Mouse (Mus musculus) C3H10T1/2 (cell line): Measurements from ENCODE around the gene Rabl6. TPM values are rescaled to one million over a fixed set of nuclear protein-coding genes. Genes with fewer than 3 reads are reported as not detected.

Experiments used
- polyA plus RNA-seq, 2 experiments: library from polyadenylated mRNA; unstranded; fragments of >200 nt; fragmentation: generic; extraction: Trizol; gene quantifications; one replicate each; pipeline ENCODE4 v1.2.1; 2012; ENCODE audit warnings: missing spikeins in 2 of 2

The Rabl6 gene
- 10 to 100 TPM; 38.7 to 57.3 TPM for polyA plus RNA-seq

GRCm38 (mm10) chr2:25607761-25608622, at the start of gene Rabl6:
Gene Rabl6, minus strand, starts transcription at chr2:25608521.

DNA sequence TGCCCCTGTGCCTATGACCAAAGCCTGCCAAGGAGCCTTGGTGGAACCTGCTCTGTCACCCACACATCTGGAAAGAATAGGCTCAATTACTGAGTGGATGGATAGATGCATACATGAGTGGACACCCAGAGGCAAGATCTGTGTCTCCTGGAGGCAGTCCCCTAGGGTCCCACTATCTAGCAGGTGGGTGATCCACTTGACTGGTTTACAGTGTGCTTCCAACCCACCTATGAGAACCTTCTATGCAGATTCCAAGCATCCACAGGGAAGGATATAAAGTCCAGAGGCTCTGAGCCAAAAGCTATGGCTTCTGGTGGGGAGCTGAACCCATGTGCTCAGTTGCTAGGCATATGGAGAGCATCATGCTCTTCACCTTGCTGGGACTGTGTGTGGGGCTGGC, 49.3 kb upstream of the Rabl6 start, which contains the start of gene Lcn5:
Gene Lcn5 (plus strand): TSS at position 301 of the 400 bp plus-strand sequence.

GRCm38 (mm10) chr2:25652902-25653301, 44.6 kb upstream of the Rabl6 start, which contains the start of gene Lcn8:
Gene Lcn8, plus strand, starts transcription at chr2:25653120.

DNA sequence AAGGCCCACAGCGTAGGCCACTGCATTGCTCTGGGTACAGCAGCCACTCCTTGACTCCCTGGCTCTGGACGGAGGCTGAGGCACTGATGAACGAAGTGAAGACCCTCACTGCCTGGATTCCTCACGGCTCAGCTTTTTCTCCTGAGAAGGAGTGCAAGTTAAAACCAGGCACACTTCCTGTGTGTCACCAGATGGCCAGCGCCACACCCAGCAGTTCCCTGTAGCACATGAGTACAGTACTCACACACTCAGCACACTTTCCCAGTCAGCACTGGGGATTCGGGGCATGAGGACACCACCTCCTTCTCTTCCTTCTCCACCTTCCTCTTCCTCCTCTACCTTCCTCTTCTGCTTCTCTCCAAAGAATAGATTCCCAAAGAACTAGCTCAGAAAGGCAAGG, 19.5 kb upstream of the Rabl6 start, which contains the start of gene Fcna:
Gene Fcna (minus strand): TSS at position 220 of the 400 bp plus-strand sequence.

DNA sequence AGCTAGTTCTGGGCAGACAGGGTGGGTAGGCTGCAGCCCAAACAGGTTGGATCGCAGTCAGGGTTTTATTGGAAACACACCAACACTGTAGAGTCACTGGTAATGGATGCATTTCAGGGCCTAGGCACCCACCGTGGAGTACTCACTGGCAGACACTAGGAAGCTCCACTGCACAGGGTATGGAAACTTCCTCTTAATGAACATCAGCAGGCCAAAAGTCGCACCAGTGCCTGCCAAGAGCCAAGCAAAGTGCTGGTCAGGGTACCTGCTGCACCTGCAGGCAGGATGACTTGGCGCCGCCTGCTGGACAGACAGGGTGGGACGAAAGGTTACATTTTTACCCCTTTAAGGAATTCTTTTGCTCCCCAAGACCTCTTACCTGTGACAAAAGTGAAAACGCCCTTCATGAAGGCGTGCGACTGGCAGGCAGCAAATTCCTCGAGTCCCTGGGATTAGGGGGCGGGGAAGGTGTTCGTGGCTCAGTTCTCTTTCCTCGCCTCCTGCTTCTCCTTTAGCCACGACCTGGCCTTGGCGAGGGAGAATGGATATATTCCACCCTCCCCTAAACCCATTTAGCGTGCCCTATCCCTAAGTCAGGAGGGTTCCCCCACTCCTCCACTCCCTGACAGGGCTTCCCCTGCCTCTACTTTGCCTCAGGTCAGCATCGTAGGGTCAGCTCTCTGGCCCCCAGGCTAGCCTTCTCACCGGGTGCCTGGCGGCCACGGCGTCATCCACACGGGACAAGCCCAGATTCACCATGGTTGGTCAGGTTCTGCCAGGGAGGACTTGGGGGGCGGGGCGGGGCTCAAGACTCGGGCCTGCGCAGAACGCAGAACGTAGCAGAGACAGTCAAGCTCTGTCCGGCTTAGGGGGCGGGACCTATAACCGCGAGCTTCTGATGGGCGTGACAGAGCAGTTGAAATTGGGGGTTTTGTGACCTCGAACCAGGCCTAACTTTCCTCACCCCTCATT, 13.2 kb upstream of the Rabl6 start, which contains the start of gene Tmem141:
Gene Tmem141 (minus strand): TSS at position 777 of the 972 bp plus-strand sequence.

DNA sequence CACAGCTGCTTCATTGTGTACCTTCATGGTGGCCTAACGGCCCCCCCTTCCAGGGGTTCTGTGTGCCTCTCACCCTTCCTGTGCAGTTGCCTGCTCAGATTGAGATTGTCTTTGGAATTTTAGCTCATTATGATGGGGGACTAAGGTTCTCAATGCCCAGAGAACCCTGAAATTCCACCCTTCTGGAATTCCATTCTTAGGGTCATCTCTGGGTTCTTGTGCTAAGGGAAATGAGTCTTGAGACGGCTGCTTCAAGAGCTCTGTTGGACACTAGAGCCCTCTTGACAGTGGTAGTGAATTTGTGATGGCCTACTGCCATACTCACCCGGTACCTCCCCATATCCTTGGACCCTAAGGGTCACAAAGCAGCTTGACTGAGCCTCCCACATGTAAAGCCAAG, 9.3 kb upstream of the Rabl6 start, which contains the start of gene Ccdc183:
Gene Ccdc183 (minus strand): TSS at position 101 of the 400 bp plus-strand sequence.

GRCm38 (mm10) chr2:25581294-25581864, 26.9 kb downstream of the Rabl6 start, which contains the start of gene Ajm1:
Gene Ajm1, minus strand, starts transcription at chr2:25581757.

GRCm38 (mm10) chr2:25574579-25575431, 33.5 kb downstream of the Rabl6 start, which contains the start of the genes Mamdc4 and Phpt1:
Gene Mamdc4, minus strand, starts transcription at chr2:25574845.
Gene Phpt1, minus strand, starts transcription at chr2:25575224.

DNA sequence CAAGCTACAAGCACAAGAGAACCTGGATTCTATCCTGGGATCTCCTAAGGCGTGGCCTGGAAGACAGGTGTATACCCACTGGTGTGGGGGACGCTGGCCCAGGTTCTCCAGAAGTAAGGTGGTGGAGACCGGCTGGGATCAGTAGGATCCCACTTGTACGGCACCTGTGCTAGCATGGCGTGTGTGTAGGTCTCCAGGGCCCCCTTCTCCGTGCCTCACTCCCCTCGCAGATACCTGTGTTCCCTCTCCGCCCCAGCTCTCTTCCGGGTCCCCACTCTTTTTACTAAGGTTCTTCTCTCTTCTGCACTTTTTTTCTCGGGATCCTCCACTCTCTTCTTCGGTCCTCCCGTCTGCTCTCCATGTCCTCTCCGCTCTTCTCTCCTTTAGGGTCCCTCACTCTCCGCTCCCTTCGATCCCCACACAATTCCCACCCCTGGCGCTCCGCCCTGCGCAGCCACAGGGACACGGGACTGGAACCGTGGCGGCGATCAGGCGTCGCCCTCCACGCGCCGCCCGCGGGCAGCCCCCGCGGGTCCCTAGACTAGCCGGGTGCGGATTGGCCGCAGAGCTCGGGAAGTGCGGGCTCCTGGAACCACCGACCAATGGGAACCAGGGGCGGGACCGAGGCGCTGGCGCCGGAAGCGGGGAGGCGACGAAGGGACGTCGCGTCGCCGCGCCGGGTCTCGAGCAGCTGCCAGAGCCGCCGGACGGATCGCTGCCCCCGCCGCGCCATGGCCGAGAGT, 50.9 kb downstream of the Rabl6 start, which contains the start of gene Edf1:
Gene Edf1 (plus strand): TSS at position 627 of the 743 bp plus-strand sequence.

GRCm38 (mm10) chr2:25546811-25547491, 61.4 kb downstream of the Rabl6 start, which contains the start of gene Traf2:
Gene Traf2, minus strand, starts transcription at chr2:25546940.

Other genes with a start within 250 kb of the Rabl6 start
- 100 to 1,000 TPM; 149 to 433 TPM for gene Uap1l1, start 242.8 kb downstream of the Rabl6 start, polyA plus RNA-seq
- gene Sapcd2, start 236.2 kb downstream of the Rabl6 start, polyA plus RNA-seq, result 10 to 100 TPM; 18.0 to 25.7 TPM
- under 1 TPM in 1 of 2 experiments, not detected in 1; 0.12 TPM for gene Entpd2, start 212.6 kb downstream of the Rabl6 start, polyA plus RNA-seq
- 100 to 1,000 TPM; 183 to 212 TPM for gene Npdc1, start 209.2 kb downstream of the Rabl6 start, polyA plus RNA-seq
- under 1 TPM; 0.13 to 0.42 TPM for gene Fut7, start 185.3 kb downstream of the Rabl6 start, polyA plus RNA-seq
- 10 to 100 TPM in 1 of 2 experiments, 1 to 10 TPM in 1; 4.8 to 13.4 TPM for gene Abca2, start 179.8 kb downstream of the Rabl6 start, polyA plus RNA-seq
- under 1 TPM; 0.15 to 0.94 TPM for gene Clic3, start 151.7 kb downstream of the Rabl6 start, polyA plus RNA-seq
- 10 to 100 TPM; 25.6 to 61.9 TPM for gene Paxx, start 147.4 kb downstream of the Rabl6 start, polyA plus RNA-seq
- under 1 TPM; 0.07 to 0.30 TPM for gene Ptgds, start 138.5 kb downstream of the Rabl6 start, polyA plus RNA-seq
- not detected for gene Lcn12, start 114.6 kb downstream of the Rabl6 start, polyA plus RNA-seq
- gene Fbxw5, start 107.8 kb downstream of the Rabl6 start, polyA plus RNA-seq, result 10 to 100 TPM; 24.9 to 52.5 TPM
- gene C8g, start 106.8 kb downstream of the Rabl6 start, polyA plus RNA-seq, result 1 to 10 TPM in 1 of 2 experiments, under 1 TPM in 1; 0.85 to 9.2 TPM
- 10 to 100 TPM; 29.4 to 32.2 TPM for gene Traf2, start 61.6 kb downstream of the Rabl6 start, polyA plus RNA-seq
- gene Edf1, start 50.7 kb downstream of the Rabl6 start, polyA plus RNA-seq, result 100 to 1,000 TPM; 602 to 888 TPM
- gene Mamdc4, start 33.7 kb downstream of the Rabl6 start, polyA plus RNA-seq, result 1 to 10 TPM in 1 of 2 experiments, under 1 TPM in 1; 0.09 to 1.1 TPM
- 100 to 1,000 TPM; 104 to 192 TPM for gene Phpt1, start 33.3 kb downstream of the Rabl6 start, polyA plus RNA-seq
- gene Ajm1, start 26.8 kb downstream of the Rabl6 start, polyA plus RNA-seq, result 1 to 10 TPM in 1 of 2 experiments, under 1 TPM in 1; 0.04 to 1.9 TPM
- 1 to 10 TPM in 1 of 2 experiments, under 1 TPM in 1; 0.82 to 1.3 TPM for gene Ccdc183, start 9.2 kb upstream of the Rabl6 start, polyA plus RNA-seq
- gene Tmem141, start 13.5 kb upstream of the Rabl6 start, polyA plus RNA-seq, result 1 to 10 TPM; 5.8 to 8.5 TPM
- gene Fcna, start 19.5 kb upstream of the Rabl6 start, polyA plus RNA-seq, result under 1 TPM; 0.09 to 0.51 TPM
- not detected for gene Lcn8, start 44.6 kb upstream of the Rabl6 start, polyA plus RNA-seq
- not detected for gene Lcn5, start 49.4 kb upstream of the Rabl6 start, polyA plus RNA-seq
- not detected for gene Lcn6, start 68.3 kb upstream of the Rabl6 start, polyA plus RNA-seq
- gene Lcn10, start 74.2 kb upstream of the Rabl6 start, polyA plus RNA-seq, result not detected
- not detected for gene Obp2a, start 91.5 kb upstream of the Rabl6 start, polyA plus RNA-seq
- not detected for gene Bmyc, start 98.2 kb upstream of the Rabl6 start, polyA plus RNA-seq
- gene Obp2b, start 128.5 kb upstream of the Rabl6 start, polyA plus RNA-seq, result not detected
- not detected for gene Lcn3, start 157.0 kb upstream of the Rabl6 start, polyA plus RNA-seq
- gene Lcn11, start 168.5 kb upstream of the Rabl6 start, polyA plus RNA-seq, result not detected
- not detected for gene Gm13539, start 173.7 kb upstream of the Rabl6 start, polyA plus RNA-seq
- not detected for gene Glt6d1, start 207.3 kb upstream of the Rabl6 start, polyA plus RNA-seq
- gene Lcn9, start 214.6 kb upstream of the Rabl6 start, polyA plus RNA-seq, result not detected
- gene Sohlh1, start 238.7 kb upstream of the Rabl6 start, polyA plus RNA-seq, result not detected